Mouse (Mus musculus) left cerebral cortex, adult 18-20 months (tissue): ENCODE results near the gene H60b. TPM values are rescaled to one million over a fixed set of nuclear protein-coding genes. Genes with fewer than 3 reads are reported as not detected.
"Not testable (repeated sequence)": the region's sequence is repeated elsewhere in the genome, so short reads cannot be mapped to it uniquely, and the experiment has no call there.

Source experiments
- DNase-seq, 2 experiments: peaks; one replicate each; pipeline ENCODE4 v3.0.0; 2021 to 2022; ENCODE audit warnings: low spot score in 2 of 2, mixed read lengths in 1 of 2
- long read RNA-seq, 2 experiments: library from polyadenylated mRNA; stranded (forward); transcript quantifications; one replicate each; pipeline ENCODE4 v2.0.0; 2021
- total RNA-seq, 2 experiments: library from RNA; stranded (reverse); gene quantifications; 2 replicates each; pipeline ENCODE4 v1.2.3; 2021

The H60b gene
- under 1 TPM; 0.33 to 0.37 TPM for total RNA-seq
- long read RNA-seq, experiment 1, result 0 reads
- long read RNA-seq, experiment 2, result 0 reads

- DNase-seq, result not testable (repeated sequence)
Observed at GRCm38 (mm10) chr10:22158310-22158999, at the start of gene H60b, which contains the start of gene Raet1e. Gene H60b, plus strand, starts transcription at chr10:22158586. Gene Raet1e, plus strand, starts transcription at chr10:22158569.

- DNase-seq, result peak; percentile 65 to 71
Observed at GRCm38 (mm10) chr10:22140665-22141280, 17.6 kb upstream of the H60b start.

DNA sequence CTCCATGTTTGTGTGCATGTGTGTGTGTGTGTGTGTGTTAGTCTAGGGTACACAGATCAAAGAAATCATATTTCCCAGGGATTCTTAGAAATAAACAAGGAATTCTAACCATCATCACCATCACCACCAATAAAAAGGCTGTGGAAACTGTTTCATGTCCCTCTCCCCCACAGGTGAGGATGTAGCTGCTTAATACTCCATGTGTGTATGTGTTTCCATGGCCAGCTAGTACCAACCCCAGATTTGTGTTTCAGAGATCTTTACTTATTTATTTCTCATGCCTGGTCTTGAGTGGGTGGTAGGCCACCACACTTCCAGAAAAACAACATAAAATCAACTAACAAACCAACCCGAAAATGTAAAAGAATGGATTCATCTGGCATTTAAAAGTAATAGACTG, 16.2 kb upstream of the H60b start:
- DNase-seq, result not testable (repeated sequence)

GRCm38 (mm10) chr10:22142926-22143325, 15.5 kb upstream of the H60b start:
- no peak for DNase-seq

- DNase-seq, result peak in 1 of 2 experiments; percentile 15
Observed at GRCm38 (mm10) chr10:22148441-22149072, 9.8 kb upstream of the H60b start.

DNA sequence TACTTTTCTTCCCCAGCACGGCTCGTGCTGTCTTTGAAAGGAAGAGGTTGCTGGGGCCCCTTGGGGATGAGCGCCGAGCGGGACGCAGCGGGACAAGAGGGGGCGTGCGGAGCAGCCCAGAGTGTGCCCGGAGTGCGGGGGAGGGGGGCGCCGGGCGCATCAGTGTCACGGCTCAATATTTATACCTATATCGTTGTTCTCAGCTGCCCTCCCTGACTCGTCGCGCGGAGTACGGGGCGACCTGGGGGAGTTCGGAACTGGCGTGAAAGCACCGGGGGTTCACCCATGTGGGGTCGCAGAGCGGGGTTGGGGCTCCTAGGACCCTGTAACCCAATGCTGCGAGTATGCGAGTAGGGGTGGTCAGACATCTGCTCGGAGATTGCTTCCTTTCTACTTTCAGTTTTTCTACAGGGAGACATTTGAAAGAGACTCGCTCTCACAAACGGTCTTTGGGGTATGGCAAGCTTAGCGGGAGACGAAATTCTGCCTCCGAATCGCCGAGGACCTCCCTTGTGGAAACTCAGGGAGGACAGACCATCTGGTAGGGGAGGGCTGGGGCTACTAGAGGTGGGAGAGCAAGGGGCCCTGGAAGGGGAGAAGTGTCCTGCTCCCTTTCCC, 9.2 kb upstream of the H60b start, which contains the start of gene E030030I06Rik:
Gene E030030I06Rik (minus strand): TSS at position 198 of the 618 bp plus-strand sequence.
- DNase-seq, result no peak

- DNase-seq, result no peak
Observed at GRCm38 (mm10) chr10:22149691-22150465, 8.5 kb upstream of the H60b start.

- no peak for DNase-seq
Observed at GRCm38 (mm10) chr10:22150593-22150992, 7.8 kb upstream of the H60b start.

GRCm38 (mm10) chr10:22151056-22151862, 7.1 kb upstream of the H60b start:
- DNase-seq, result not testable (repeated sequence)

DNA sequence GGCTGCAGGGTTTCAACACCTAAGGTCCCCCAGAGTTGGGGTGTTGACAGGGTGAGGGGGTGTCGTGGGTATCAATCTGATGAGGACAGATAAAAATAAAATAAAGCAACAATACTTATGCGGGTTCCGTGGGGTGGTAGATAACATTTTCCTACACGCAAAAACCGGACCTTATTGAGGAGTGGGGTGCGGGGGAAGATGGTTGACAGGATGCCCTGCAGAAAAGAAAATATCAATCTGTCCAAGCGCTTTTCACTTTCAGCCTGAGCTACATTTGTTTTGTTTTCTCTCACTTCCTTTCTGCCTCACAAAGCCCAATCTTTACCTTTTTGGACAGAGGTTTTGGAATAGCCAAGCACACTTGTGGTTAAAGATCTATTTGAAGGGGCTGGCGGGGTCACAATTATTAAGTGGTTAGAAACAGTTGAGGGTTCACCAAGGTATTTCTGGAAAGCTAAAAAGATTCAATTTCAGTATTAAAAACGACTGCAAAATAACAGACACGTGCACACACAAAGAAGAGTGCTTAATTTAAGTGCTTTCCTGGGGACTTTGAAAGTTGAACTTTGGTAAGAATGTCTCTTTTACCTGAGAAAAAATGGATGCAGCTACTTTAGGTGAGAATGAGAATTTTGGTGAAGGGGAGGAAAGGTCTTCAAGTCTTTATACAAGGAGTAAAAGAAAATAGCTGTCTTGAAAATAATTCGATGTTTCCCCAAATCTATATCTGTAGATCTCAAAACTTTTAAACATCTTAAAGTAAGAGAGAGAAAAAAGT, 6.3 kb upstream of the H60b start:
- not testable (repeated sequence) for DNase-seq

- not testable (repeated sequence) for DNase-seq
Observed at GRCm38 (mm10) chr10:22153147-22153690, 5.2 kb upstream of the H60b start.

DNA sequence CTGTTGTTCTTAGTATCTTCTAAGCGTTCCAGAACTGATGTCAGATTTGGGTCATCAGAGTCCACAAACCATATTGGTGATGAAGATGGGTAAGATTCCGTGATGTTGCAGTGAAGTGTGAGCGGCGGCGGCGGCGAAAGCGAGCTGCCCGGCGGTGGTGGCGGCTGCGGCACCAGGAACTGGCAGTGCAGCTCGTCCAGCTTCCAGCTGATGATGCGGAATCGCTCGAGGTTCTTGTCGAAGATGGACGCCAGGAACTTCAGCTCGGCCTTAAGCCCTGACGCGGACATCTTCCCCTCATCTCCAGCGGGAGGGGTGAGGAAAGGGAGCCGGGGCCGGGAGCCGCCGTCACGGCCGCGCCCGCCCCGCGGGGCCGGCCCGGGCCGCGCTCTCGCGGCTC, 4.3 kb upstream of the H60b start:
- not testable (repeated sequence) for DNase-seq

DNA sequence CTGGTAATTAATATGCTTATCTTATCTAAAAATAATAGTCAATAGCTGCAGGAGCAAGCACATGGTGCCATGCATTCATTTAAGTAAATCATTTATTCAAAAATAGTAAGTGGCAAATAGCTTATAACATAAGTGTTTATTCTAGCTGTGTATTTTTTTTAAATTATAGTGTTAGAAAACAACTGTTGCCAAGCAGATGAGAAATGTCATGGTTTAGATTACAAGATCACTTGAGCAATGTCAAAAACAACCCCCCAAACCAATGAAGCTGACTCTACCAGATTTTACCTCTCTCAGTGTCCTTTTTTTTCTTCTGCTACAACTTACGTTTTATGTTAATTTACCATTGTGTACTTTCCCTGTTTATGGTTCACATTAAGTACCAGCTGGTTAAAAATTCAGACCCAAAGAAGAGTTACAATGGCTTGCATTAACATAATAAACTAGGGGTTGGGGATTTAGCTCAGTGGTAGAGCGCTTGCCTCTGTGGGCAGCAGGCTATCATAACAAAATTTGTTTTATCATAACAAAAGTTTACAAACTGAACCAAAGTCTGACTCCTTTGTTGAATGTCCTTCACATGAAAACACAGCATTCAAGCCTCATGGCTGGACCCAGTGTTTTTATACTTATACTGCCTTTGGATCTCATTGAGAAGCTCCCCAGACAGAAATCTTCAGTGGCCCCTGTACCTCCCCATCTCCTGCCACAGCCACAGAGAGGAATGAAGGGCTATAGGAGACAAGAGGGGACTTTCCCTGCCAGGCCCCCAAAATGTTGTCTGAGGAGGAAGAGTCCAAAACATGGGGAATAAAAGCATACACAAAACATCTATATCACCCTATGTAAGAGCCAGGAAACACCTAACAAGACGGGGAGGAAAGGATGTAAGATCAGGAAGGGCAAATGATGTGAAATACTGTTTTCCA, 3.3 kb upstream of the H60b start:
- DNase-seq, result no peak

DNA sequence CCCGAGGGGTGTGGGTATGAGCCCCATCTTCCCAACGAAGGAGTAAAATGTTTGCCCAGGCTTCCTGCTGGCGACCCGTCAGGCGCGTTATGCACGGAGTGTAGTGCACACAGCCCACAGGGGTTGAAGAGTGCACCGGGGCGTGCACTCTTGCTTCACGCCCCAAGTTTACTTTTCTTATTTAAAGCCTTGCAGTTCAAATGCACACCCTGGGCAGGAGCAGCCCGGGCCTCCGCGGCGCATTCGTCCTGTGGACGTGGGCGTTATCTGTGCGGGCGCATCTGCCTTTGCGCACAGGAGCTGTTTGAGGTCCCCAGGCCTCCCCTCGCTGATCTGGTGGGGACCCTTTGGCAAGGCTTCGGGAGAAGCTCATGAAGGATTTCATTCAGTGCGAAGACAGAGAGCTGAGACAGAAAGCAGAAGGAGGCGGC, 760 bp downstream of the H60b start:
- DNase-seq, result no peak

- DNase-seq, result no peak
Observed at GRCm38 (mm10) chr10:22159581-22160140, 1.3 kb downstream of the H60b start.

GRCm38 (mm10) chr10:22163279-22163678, 4.9 kb downstream of the H60b start:
- not testable (repeated sequence) for DNase-seq
